Mouse (Mus musculus) erythroblast, embryonic 14.5 days (primary cell): ENCODE results near the gene LTO1.

ENCODE experiments used
- GATA1 ChIP-seq: IDR thresholded peaks from 2 replicates; pipeline ENCODE4 v1.6.1; 2012; ENCODE audit warnings: low read length, inconsistent platforms, mixed read lengths
- TAL1 ChIP-seq: IDR thresholded peaks from 3 replicates; pipeline ENCODE4 v1.6.1; 2012; ENCODE audit warnings: low read length, inconsistent platforms, mixed read lengths

GRCm38 (mm10) chr7:144973461-144973860, 58.6 kb downstream of the LTO1 start:
- TF ChIP-seq TAL1, result no peak
- TF ChIP-seq GATA1, result no peak
